Mouse (Mus musculus): ENCODE measurements around the gene Apba3. TPM values are rescaled to one million over a fixed set of nuclear protein-coding genes. Genes with fewer than 3 reads are reported as not detected.
A peak's percentile ranks its signal among the peaks of the same experiment; 100 is the strongest.

The Apba3 gene
- polyA plus RNA-seq, 1 experiment from 2014 or later = 59.7 TPM

GRCm38 (mm10) chr10:81257158-81258039 lies 9.4 kb upstream of the Apba3 start:
- Histone ChIP-seq H3K27ac (no peak overlapping the region), H3K9ac (peak overlapping the region; percentile 56), H3K36me3 (peaks cover 11% of the 10 kb centered on the region), H3K4me1 (peaks cover 34% of the 10 kb centered on the region), H3K4me3 (replicated peaks) (peak overlapping the region; percentile 53), H3K9me3 (replicated peaks) (no peaks in the 10 kb centered on the region), H3K4me2 (peak overlapping the region; percentile 94), H3K27me3 (peaks cover 75% of the 10 kb centered on the region)
- ATAC-seq (replicated peaks; ENCODE audit: low FRiP score) = no peak
- 1% methylated on average over 62 of the region's 62 CpGs for WGBS

DNA sequence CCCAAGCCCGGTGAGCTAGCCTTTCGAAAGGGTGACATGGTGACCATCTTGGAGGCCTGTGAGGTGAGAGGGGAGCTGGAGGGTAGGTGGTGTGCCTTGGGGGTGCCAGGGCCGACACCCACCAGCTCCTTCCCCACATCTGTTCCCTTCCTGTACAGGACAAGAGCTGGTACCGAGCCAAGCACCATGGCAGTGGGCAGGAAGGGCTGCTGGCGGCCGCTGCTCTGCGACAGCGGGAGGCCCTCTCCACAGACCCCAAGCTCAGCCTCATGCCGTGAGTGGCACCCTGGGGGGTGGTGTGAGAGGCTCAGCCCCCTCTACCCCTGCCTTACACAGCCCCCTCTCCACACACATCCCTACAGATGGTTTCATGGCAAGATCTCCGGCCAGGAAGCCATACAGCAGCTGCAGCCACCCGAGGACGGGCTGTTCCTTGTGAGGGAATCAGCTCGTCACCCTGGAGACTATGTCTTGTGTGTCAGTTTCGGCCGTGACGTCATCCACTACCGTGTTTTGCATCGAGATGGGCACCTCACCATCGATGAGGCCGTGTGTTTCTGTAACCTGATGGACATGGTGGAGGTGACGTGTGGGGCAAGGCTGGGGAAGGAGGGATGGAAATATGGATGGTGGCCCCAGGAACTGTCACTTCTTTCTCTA lies 7.4 kb upstream of the Apba3 start:
- WGBS = 39% methylated on average over 21 of the region's 21 CpGs

DNA sequence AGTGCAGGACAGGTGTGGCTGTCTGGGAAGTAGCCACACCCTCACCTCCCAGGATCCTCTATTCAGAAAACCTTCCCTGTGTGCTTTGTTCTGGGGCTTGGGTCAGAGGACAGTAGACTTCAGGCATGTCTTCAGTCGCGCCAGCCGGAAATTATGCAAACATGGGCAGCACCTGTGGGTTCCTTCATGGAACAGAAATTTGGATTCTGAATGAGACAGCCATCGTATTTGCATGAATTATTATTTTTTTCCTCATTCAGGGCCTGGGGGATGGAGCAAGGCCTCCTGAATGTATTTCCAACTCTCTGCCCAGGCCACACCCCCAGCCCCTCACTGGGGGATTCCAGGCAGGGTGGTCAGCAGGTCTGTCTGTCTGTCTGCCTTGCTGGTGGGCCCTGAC lies 5.7 kb upstream of the Apba3 start:
- Histone ChIP-seq H3K36me3 (peaks cover 42% of the 10 kb centered on the region), H3K4me2 (no peak overlapping the region), H3K4me1 (peaks cover 32% of the 10 kb centered on the region), H3K4me3 (replicated peaks) (no peak overlapping the region), H3K27me3 (peaks cover 49% of the 10 kb centered on the region), H3K9me3 (replicated peaks) (no peaks in the 10 kb centered on the region), H3K27ac (no peak overlapping the region), H3K9ac (no peak overlapping the region)
- 92% methylated on average over 4 of the region's 4 CpGs for WGBS
- ATAC-seq (replicated peaks; ENCODE audit: low FRiP score) = no peak

More for the DNA sequence above, 7.4 kb upstream of the Apba3 start:
- H3K27me3 ChIP-seq = peaks cover 57% of the 10 kb centered on the region
- 0 out of 2 replicates have a peak overlapping the region, but pooled peaks have one; percentile 1 for H3K9ac ChIP-seq
- peaks cover 24% of the 10 kb centered on the region for H3K4me1 ChIP-seq
- no peak overlapping the region for H3K27ac ChIP-seq
- H3K4me3 ChIP-seq (replicated peaks) = no peak overlapping the region
- no peak overlapping the region for H3K4me2 ChIP-seq
- peaks cover 30% of the 10 kb centered on the region for H3K36me3 ChIP-seq
- no peaks in the 10 kb centered on the region for H3K9me3 ChIP-seq (replicated peaks)
- ATAC-seq (replicated peaks; ENCODE audit: low FRiP score) = no peak

DNA sequence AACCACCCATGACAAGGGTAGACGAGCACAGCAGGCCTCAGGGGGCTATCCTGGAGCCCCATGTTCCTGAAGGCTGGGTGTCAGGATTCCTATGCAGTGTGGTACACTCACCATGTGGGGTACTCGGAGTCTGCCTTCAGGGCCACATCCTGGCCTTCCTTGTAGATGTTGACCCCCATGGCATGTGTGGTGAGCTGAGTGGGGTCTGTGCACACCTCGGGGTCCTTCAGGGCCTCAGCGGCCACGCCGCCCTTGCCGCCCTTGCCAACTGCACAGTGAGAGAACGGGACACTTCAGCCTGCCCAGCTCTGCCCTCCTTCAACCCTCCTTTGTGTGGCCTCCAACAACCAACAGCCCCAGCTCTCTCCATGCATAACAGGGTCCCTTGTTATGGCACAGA lies 1.2 kb upstream of the Apba3 start:
- no peak for ATAC-seq (replicated peaks; ENCODE audit: low FRiP score)
- Histone ChIP-seq H3K9me3 (replicated peaks) (no peaks in the 10 kb centered on the region), H3K9ac (peak overlapping the region; percentile 16; the same call in 1 of the 2 replicates), H3K27ac (no peak overlapping the region), H3K4me1 (peaks cover 20% of the 10 kb centered on the region), H3K27me3 (peaks cover 5% of the 10 kb centered on the region; the same call in 1 of the 2 replicates), H3K4me3 (replicated peaks) (peak overlapping the region; percentile 80), H3K4me2 (peak overlapping the region; percentile 75), H3K36me3 (peaks cover 54% of the 10 kb centered on the region)
- 92% methylated on average over 8 of the region's 8 CpGs for WGBS

- peak overlapping the region; percentile 85 for H3K4me2 ChIP-seq
- H3K4me1 ChIP-seq = peaks cover 20% of the 10 kb centered on the region
- H3K9ac ChIP-seq = peak overlapping the region; percentile 90
- ATAC-seq (replicated peaks; ENCODE audit: low FRiP score) = peak; percentile 41; the same call in 1 of the 2 replicates
- 3% methylated on average over 23 of the region's 23 CpGs for WGBS
- peak overlapping the region; percentile 61; the same call in 1 of the 2 replicates for H3K27ac ChIP-seq
- H3K27me3 ChIP-seq = no peaks in the 10 kb centered on the region
- H3K4me3 ChIP-seq (replicated peaks) = peak overlapping the region; percentile 71
- H3K9me3 ChIP-seq (replicated peaks) = no peaks in the 10 kb centered on the region
- peaks cover 62% of the 10 kb centered on the region for H3K36me3 ChIP-seq
Observed at GRCm38 (mm10) chr10:81268056-81268455, 1.3 kb downstream of the Apba3 start.

GRCm38 (mm10) chr10:81268643-81269412 lies 2.1 kb downstream of the Apba3 start:
- H3K4me3 ChIP-seq (replicated peaks) = peak overlapping the region; percentile 71
- peak overlapping the region; percentile 85 for H3K4me2 ChIP-seq
- H3K9ac ChIP-seq = peak overlapping the region; percentile 90
- peak overlapping the region; percentile 61; the same call in 1 of the 2 replicates for H3K27ac ChIP-seq
- 83% methylated on average over 16 of the region's 16 CpGs for WGBS
- no peaks in the 10 kb centered on the region for H3K9me3 ChIP-seq (replicated peaks)
- ATAC-seq (replicated peaks; ENCODE audit: low FRiP score) = no peak
- no peaks in the 10 kb centered on the region for H3K27me3 ChIP-seq
- H3K4me1 ChIP-seq = peaks cover 20% of the 10 kb centered on the region
- H3K36me3 ChIP-seq = peaks cover 62% of the 10 kb centered on the region

- 95% methylated on average over 21 of the region's 21 CpGs for WGBS
- ATAC-seq (replicated peaks; ENCODE audit: low FRiP score) = no peak
- H3K9me3 ChIP-seq (replicated peaks) = no peaks in the 10 kb centered on the region; the same call in 1 of the 2 replicates
- peaks cover 12% of the 10 kb centered on the region for H3K4me1 ChIP-seq
- H3K27me3 ChIP-seq = no peaks in the 10 kb centered on the region
- H3K4me2 ChIP-seq = no peak overlapping the region
- H3K36me3 ChIP-seq = peaks cover 59% of the 10 kb centered on the region
- no peak overlapping the region for H3K9ac ChIP-seq
- no peak overlapping the region for H3K27ac ChIP-seq
- no peak overlapping the region for H3K4me3 ChIP-seq (replicated peaks)
Observed at GRCm38 (mm10) chr10:81272356-81272755, 5.6 kb downstream of the Apba3 start.

GRCm38 (mm10) chr10:81273842-81274241 lies 7.1 kb downstream of the Apba3 start:
- ATAC-seq (replicated peaks; ENCODE audit: low FRiP score) = no peak
- WGBS = 94% methylated on average over 19 of the region's 19 CpGs
- peaks cover 59% of the 10 kb centered on the region for H3K36me3 ChIP-seq

GRCm38 (mm10) chr10:81277676-81278075 lies 10.9 kb downstream of the Apba3 start:
- H3K4me3 ChIP-seq (replicated peaks) = no peak overlapping the region
- no peak overlapping the region for H3K27ac ChIP-seq
- peaks cover 6% of the 10 kb centered on the region for H3K4me1 ChIP-seq
- no peaks in the 10 kb centered on the region; the same call in 1 of the 2 replicates for H3K9me3 ChIP-seq (replicated peaks)
- H3K4me2 ChIP-seq = no peak overlapping the region
- peaks cover 26% of the 10 kb centered on the region for H3K36me3 ChIP-seq
- H3K27me3 ChIP-seq = peaks cover 18% of the 10 kb centered on the region; the same call in 1 of the 2 replicates
- 84% methylated on average over 22 of the region's 22 CpGs for WGBS
- H3K9ac ChIP-seq = no peak overlapping the region
- no peak for ATAC-seq (replicated peaks; ENCODE audit: low FRiP score)

More at GRCm38 (mm10) chr10:81273842-81274241, 7.1 kb downstream of the Apba3 start:
- H3K9me3 ChIP-seq (replicated peaks) = no peaks in the 10 kb centered on the region; the same call in 1 of the 2 replicates
- no peak overlapping the region for H3K4me2 ChIP-seq
- no peak overlapping the region for H3K27ac ChIP-seq
- peaks cover 6% of the 10 kb centered on the region for H3K4me1 ChIP-seq
- no peak overlapping the region for H3K4me3 ChIP-seq (replicated peaks)
- H3K27me3 ChIP-seq = no peaks in the 10 kb centered on the region
- H3K9ac ChIP-seq = no peak overlapping the region

DNA sequence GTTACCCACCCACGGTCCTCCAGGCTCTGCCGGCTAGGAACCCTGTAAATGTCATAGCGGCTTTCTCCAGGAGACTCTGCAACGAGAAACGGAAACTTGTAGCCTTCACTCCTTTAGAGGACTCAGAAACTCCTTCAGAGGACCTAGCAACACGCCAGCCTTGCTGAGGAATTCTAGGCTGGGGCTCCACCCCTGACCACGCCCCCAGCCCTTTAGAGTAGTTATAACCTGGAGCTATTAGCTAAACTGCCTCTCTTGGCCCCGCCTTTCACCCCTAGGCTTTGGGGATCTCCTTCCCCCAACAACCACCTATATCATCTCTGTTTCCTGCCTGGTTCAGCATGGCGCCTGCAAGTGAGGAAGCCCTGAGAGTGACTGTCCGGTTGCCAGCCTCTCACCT lies 12.7 kb downstream of the Apba3 start:
- ATAC-seq (replicated peaks; ENCODE audit: low FRiP score) = no peak
- Histone ChIP-seq H3K9me3 (replicated peaks) (no peaks in the 10 kb centered on the region; the same call in 1 of the 2 replicates), H3K27ac (no peak overlapping the region), H3K4me2 (peak overlapping the region; percentile 18; the same call in 1 of the 2 replicates), H3K4me3 (replicated peaks) (no peak overlapping the region), H3K36me3 (peaks cover 8% of the 10 kb centered on the region), H3K27me3 (peaks cover 34% of the 10 kb centered on the region), H3K9ac (no peak overlapping the region), H3K4me1 (peaks cover 20% of the 10 kb centered on the region)
- 31% methylated on average over 10 of the region's 10 CpGs for WGBS

GRCm38 (mm10) chr10:81284189-81284588 lies 17.4 kb downstream of the Apba3 start:
- 41% methylated on average over 6 of the region's 6 CpGs for WGBS
- Histone ChIP-seq H3K4me2 (peak overlapping the region; percentile 83), H3K27me3 (peaks cover 49% of the 10 kb centered on the region), H3K9me3 (replicated peaks) (no peaks in the 10 kb centered on the region), H3K27ac (peak overlapping the region; percentile 54), H3K36me3 (no peaks in the 10 kb centered on the region), H3K9ac (no peak overlapping the region), H3K4me3 (replicated peaks) (peak overlapping the region; percentile 56), H3K4me1 (peaks cover 52% of the 10 kb centered on the region)
- no peak for ATAC-seq (replicated peaks; ENCODE audit: low FRiP score)

All from kidney, embryonic 15.5 days (tissue).